Mouse (Mus musculus) forebrain, embryonic 14.5 days (tissue): Measurements from ENCODE around the gene Ruvbl1. TPM values are rescaled to one million over a fixed set of nuclear protein-coding genes. Genes with fewer than 3 reads are reported as not detected.

Source experiments
- ATAC-seq: fragments of 200-750 bp; cut with Nextera tagmentation; 2 replicates; pipeline ENCODE4 v1.8.0; 2017; ENCODE audit warnings: mild to moderate bottlenecking, moderate library complexity
- DNase-seq: peaks from one replicate; pipeline ENCODE4 v3.0.0-alpha.2; 2015; ENCODE audit warnings: low spot score
- H3K27ac ChIP-seq: fragments of 300-500 bp; sonication (generic); 2 replicates; pipeline ENCODE4 v1.5.1; 2014; ENCODE audit warnings: low read depth, mild to moderate bottlenecking, control low read depth, low read length, moderate library complexity
- H3K27me3 ChIP-seq: fragments of 300-500 bp; sonication (generic); replicated peaks from 2 replicates; pipeline ENCODE4 v1.6.1; 2014; ENCODE audit warnings: low read length, control low read depth, mixed read lengths; ENCODE audit not compliant: control insufficient read depth, insufficient read depth
- H3K36me3 ChIP-seq: fragments of 300-500 bp; sonication (generic); 2 replicates; pipeline ENCODE4 v1.6.1; 2014; ENCODE audit warnings: low read length, control low read depth; ENCODE audit not compliant: control insufficient read depth, insufficient read depth
- H3K4me1 ChIP-seq: fragments of 300-500 bp; sonication (generic); 2 replicates; pipeline ENCODE4 v1.6.1; 2014; ENCODE audit warnings: antibody characterized with exemption, low read length, control low read depth; ENCODE audit not compliant: control insufficient read depth, insufficient read depth
- H3K4me2 ChIP-seq: fragments of 300-500 bp; sonication (generic); 2 replicates; pipeline ENCODE4 v1.6.1; 2014; ENCODE audit warnings: mild to moderate bottlenecking, control low read depth, low read length
- H3K4me3 ChIP-seq: fragments of 300-500 bp; sonication (generic); 2 replicates; pipeline ENCODE4 v1.5.1; 2014; ENCODE audit warnings: low read depth, low read length, control low read depth
- H3K9ac ChIP-seq: fragments of 300-500 bp; sonication (generic); 2 replicates; pipeline ENCODE4 v1.6.1; 2014; ENCODE audit warnings: mild to moderate bottlenecking, low read length, control low read depth, moderate library complexity
- H3K9me3 ChIP-seq: fragments of 300-500 bp; sonication (generic); replicated peaks from 2 replicates; pipeline ENCODE4 v1.6.1; 2016; ENCODE audit warnings: low read length, control low read depth, mixed read lengths; ENCODE audit not compliant: control insufficient read depth
- WGBS: fragments of 180-500 bp; shearing (Covaris S2); extraction: QIAGEN DNeasy Blood & Tissue Kit; methylation state at CpG from one replicate; pipeline ENCODE4 v1.1.7; 2014; 5-methylcytosine and 5-hydroxymethylcytosine counted together
- polyA plus RNA-seq: library from polyadenylated mRNA; unstranded; fragments of >200 nt; fragmentation: Nextera tagmentation; extraction: Ambion mirVana; gene quantifications from 2 replicates; pipeline ENCODE4 v1.2.1, GENCODE M21; 2014

The Ruvbl1 gene
- polyA plus RNA-seq, 1 experiment from 2014 or later: 145 TPM

DNA sequence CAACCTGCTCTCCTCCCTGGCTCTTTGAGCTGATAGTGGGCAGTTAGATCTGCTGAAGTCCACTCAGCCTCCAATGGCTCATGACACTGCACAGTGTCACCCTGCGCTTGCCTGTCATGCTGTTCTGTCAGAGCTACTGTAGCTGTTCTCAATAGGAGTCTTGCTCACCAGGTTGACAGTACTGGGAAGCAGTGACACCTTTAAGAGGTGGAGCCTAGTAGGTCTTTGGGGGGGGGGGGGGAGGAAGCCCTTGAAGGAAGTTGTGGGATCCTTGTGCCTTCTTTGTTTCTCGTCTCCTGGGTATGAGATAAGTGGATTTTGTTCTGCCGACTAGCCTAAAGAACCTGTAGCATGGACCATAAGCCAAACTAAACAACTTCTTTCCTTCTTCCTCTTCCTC is 57.4 kb downstream of the Ruvbl1 start:
- H3K9me3 ChIP-seq: no peaks in the 10 kb centered on the region
- DNase-seq (no peak), ATAC-seq (no peak)
- H3K4me2 ChIP-seq: no peak overlapping the region
- no peak overlapping the region for H3K27ac ChIP-seq
- no peaks in the 10 kb centered on the region for H3K27me3 ChIP-seq
- H3K4me1 ChIP-seq: peaks cover 7% of the 10 kb centered on the region; the same call in 1 of the 2 replicates
- no peak overlapping the region for H3K9ac ChIP-seq
- H3K4me3 ChIP-seq: no peak overlapping the region
- H3K36me3 ChIP-seq: no peaks in the 10 kb centered on the region
- WGBS: 66% methylated on average over 3 of the region's 3 CpGs

DNA sequence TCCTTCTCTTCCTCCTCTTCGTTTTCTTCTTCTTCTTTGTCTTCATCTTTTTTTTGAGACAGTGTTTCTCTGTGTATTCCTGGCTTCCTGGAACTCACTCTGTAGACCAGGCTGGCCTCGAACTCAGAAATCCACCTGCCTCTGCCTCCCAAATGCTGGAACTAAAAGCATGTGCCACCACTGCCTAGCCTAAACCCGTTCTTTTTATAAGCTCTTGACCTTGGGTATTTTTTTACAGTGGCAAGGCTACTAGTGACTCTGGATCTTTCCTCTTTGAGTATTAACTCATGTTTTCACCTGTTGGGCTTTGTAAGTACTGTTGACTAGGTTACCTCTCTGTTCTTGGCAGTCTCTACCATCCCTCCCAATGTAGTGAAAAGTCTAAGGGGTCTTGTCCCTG is 57.8 kb downstream of the Ruvbl1 start:
- Histone ChIP-seq H3K4me2 (no peak overlapping the region), H3K36me3 (no peaks in the 10 kb centered on the region), H3K4me1 (peaks cover 4% of the 10 kb centered on the region; the same call in 1 of the 2 replicates), H3K9me3 (no peaks in the 10 kb centered on the region), H3K4me3 (no peak overlapping the region), H3K9ac (no peak overlapping the region), H3K27ac (no peak overlapping the region), H3K27me3 (no peaks in the 10 kb centered on the region)
- ATAC-seq (no peak), DNase-seq (no peak)
- WGBS: 72% methylated on average over 3 of the region's 3 CpGs

DNA sequence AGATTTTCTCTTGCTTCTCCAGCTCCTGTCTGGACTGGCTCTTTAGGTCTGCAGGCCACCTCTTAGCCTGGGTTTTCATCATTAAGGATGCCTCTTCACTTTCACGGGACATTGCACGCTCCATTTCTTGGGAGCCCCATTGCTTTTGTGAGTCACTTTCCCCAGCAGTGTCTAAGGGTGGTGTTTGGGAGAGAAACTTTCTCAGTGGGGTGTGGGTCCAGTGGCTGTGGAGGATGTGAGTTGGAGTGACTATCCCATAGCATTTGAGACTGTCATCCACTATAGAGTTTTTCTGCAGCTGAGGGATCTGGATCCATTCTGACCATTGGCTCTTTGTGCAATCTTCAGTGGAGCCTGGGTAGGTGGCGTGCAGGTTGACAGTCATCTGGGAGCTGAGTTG is 58.2 kb downstream of the Ruvbl1 start:
- ATAC-seq (no peak), DNase-seq (no peak)
- Histone ChIP-seq H3K9me3 (no peaks in the 10 kb centered on the region), H3K27ac (no peak overlapping the region), H3K4me1 (peaks cover 3% of the 10 kb centered on the region; the same call in 1 of the 2 replicates), H3K4me2 (no peak overlapping the region), H3K4me3 (no peak overlapping the region), H3K9ac (no peak overlapping the region), H3K27me3 (no peaks in the 10 kb centered on the region), H3K36me3 (no peaks in the 10 kb centered on the region)
- 85% methylated on average over 3 of the region's 3 CpGs for WGBS

DNA sequence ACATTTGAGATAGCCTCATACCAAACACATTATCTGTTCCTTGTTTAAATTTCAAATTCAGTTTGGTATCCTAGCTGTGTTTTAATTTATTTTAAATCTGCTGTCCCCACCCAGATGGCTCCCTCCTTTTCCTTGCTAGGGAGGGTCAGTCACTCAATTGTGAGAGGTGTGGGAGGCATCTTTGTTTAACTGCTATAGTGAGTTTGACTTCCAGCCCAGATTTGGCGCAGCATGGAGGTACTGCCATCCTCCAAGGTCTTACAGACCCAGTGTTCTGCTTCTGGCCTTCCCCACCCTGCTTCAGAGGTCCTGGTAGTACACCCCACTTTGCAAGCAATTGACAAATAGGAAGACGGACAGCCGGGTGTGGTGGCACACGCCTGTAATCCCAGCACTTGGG is 58.8 kb downstream of the Ruvbl1 start:
- Histone ChIP-seq H3K9me3 (no peaks in the 10 kb centered on the region), H3K27ac (no peak overlapping the region), H3K9ac (no peak overlapping the region), H3K4me2 (no peak overlapping the region), H3K27me3 (no peaks in the 10 kb centered on the region), H3K4me1 (peaks cover 3% of the 10 kb centered on the region; the same call in 1 of the 2 replicates), H3K36me3 (no peaks in the 10 kb centered on the region), H3K4me3 (no peak overlapping the region)
- no peak for DNase-seq
- WGBS: 90% methylated on average over 4 of the region's 4 CpGs
- no peak for ATAC-seq

DNA sequence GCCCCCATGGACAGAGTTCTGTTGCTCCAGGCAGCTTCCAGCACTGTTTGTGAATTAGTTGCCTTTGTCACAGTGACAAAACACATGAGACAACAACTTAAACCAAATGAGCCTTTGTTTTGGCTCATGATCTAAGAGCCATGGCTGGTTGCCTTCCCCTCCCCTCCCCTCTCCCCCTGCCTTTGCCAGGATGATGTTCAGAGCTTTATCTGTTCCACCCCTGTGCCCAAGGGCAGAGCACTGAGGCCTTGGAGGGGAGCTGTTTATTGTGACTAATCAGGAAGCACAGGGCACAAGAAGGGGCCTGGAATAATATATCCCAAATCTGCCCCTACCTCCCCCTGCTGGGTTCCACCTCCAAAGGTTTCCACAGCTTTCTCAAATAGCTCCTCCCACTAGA is 65.1 kb downstream of the Ruvbl1 start:
- Histone ChIP-seq H3K4me3 (no peak overlapping the region), H3K9me3 (no peaks in the 10 kb centered on the region), H3K36me3 (no peaks in the 10 kb centered on the region), H3K27me3 (no peaks in the 10 kb centered on the region), H3K9ac (no peak overlapping the region), H3K4me1 (no peaks in the 10 kb centered on the region), H3K4me2 (no peak overlapping the region), H3K27ac (no peak overlapping the region)
- ATAC-seq (no peak), DNase-seq (no peak)

DNA sequence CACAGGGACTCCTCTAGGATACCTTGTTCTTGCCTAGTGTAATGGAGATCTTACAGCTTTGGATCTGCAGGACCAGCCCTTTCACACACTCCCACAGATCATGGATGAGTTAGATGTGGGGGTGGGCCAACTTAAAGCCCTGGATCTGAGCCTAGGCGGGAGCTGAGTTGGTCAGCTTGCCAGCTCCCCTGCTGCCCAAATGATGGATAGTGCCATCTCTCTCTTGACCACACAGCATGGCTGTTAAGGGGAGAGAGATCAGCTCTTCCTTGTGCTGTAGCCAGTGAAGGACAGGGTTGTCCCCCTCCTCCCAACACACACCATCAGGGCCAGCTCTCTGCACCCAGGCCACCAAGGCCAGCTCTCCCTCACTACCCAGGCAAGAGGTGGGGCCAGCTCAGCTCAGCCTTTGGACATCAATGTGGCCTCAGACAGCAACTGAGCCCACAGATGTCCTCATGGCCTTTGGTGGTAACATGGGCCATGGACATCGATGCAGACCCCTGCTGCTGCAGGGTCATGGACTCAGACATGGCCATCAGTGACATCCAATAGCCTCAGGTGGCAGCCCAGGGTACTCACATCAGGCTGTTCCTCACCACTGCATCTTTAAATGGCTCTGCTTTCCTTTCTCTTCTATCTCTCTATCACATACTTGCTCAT is 75.0 kb downstream of the Ruvbl1 start:
- Histone ChIP-seq H3K9ac (no peak overlapping the region), H3K9me3 (no peaks in the 10 kb centered on the region), H3K4me2 (no peak overlapping the region), H3K36me3 (no peaks in the 10 kb centered on the region), H3K4me1 (no peaks in the 10 kb centered on the region), H3K27me3 (no peaks in the 10 kb centered on the region), H3K4me3 (no peak overlapping the region), H3K27ac (no peak overlapping the region)
- ATAC-seq (no peak), DNase-seq (no peak)
- WGBS: 78% methylated on average over 2 of the region's 2 CpGs

DNA sequence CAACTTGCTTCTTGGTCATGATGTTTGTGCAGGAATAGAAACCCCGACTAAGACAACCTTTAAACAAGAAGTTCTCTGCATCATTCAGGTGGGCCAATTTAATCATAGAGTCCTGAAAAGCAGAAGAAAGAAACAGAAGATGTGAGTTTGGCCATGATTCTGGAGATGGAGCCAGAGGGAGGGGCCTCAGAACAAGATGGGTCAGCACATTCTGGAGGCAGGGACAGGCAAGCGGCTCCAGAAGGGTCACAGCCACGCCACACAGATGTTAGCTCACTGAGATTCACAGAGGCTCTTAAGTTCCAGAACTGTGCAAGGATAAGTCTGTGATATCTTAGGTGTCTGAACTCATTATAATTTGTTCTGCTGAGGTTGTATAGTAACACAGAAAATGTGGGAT is 79.0 kb downstream of the Ruvbl1 start:
- Histone ChIP-seq H3K9ac (no peak overlapping the region), H3K9me3 (no peaks in the 10 kb centered on the region), H3K4me1 (no peaks in the 10 kb centered on the region), H3K27ac (no peak overlapping the region), H3K36me3 (no peaks in the 10 kb centered on the region), H3K27me3 (peaks cover 13% of the 10 kb centered on the region; the same call in 1 of the 2 replicates), H3K4me3 (no peak overlapping the region), H3K4me2 (no peak overlapping the region)
- ATAC-seq (no peak), DNase-seq (no peak)
- WGBS: 85% methylated on average over 3 of the region's 3 CpGs

DNA sequence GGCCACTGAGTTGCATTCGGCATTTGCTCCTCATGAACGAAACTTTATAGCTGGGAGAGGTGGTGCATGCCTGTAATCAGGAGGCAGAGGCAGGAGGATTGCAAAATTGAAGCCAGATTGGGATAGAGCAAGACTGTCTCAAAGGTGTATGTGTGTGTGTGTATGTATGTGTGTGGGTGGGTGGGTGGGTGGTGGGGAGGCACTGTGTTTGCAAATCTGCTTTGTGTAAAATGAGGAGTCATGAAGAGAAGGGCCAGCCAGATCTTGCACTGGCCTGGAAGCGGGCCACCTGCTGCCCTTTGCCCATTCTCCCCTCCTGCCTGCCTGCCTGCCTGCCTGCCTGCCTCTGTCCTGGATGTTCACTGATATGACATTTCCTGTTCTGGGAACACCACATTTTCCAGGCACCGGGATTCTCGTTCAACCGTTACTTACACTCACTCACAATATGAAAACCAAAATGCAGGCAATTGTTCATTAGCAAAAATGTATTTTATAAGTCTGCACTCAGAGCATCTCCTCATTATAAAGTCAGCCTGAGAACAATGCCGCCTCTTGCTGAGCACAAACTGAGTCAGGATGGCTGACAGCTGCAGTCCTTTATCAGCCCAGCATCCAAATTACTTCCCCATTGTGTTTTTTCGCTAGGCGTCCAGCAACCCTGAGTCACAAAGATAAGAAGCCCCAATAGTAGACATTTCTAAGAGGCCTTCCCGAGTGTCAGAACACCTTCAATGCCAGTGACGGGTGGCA is 79.6 kb downstream of the Ruvbl1 start:
- H3K4me1 ChIP-seq: no peaks in the 10 kb centered on the region
- no peaks in the 10 kb centered on the region for H3K36me3 ChIP-seq
- 29% methylated on average over 11 of the region's 11 CpGs for WGBS
- no peak for ATAC-seq
- 0 out of 2 replicates have a peak overlapping the region, but pooled peaks have one; percentile 33 for H3K27ac ChIP-seq
- no peak overlapping the region for H3K4me3 ChIP-seq
- H3K27me3 ChIP-seq: peaks cover 13% of the 10 kb centered on the region; the same call in 1 of the 2 replicates
- no peak overlapping the region for H3K4me2 ChIP-seq
- H3K9me3 ChIP-seq: no peaks in the 10 kb centered on the region
- DNase-seq: peak; percentile 17
- no peak overlapping the region for H3K9ac ChIP-seq

DNA sequence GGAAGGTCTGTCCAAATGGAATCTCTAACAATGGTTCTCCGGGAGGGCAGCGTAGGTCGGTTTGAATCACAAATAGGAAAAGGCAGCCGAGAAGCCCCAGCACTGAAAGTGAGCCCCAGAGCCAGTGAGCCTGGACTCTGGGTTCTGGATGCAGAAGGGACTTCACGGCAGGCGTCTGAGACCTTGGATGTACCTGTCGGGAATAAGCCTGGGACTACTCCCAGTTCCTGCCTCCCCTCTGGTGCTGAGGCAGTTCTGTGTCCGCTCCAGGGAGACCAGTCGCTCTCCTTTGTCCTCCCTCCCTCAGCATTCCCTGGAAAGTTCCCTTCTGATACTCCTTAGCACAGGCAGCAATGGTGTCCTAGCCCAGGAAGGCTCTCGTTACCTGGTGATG is 80.2 kb downstream of the Ruvbl1 start:
- Histone ChIP-seq H3K36me3 (no peaks in the 10 kb centered on the region), H3K9me3 (no peaks in the 10 kb centered on the region), H3K4me2 (no peak overlapping the region), H3K27ac (no peak overlapping the region), H3K27me3 (peaks cover 13% of the 10 kb centered on the region; the same call in 1 of the 2 replicates), H3K9ac (no peak overlapping the region), H3K4me3 (no peak overlapping the region), H3K4me1 (no peaks in the 10 kb centered on the region)
- no peak for ATAC-seq
- 14% methylated on average over 10 of the region's 10 CpGs for WGBS
- DNase-seq: no peak
